Mouse (Mus musculus) erythroblast, embryonic 14.5 days (primary cell): ENCODE measurements around the gene Peg3.

Experiments
- GATA1 ChIP-seq: IDR thresholded peaks from 2 replicates; pipeline ENCODE4 v1.6.1; 2012; ENCODE audit warnings: low read length, inconsistent platforms, mixed read lengths
- TAL1 ChIP-seq: IDR thresholded peaks from 3 replicates; pipeline ENCODE4 v1.6.1; 2012; ENCODE audit warnings: low read length, inconsistent platforms, mixed read lengths

DNA sequence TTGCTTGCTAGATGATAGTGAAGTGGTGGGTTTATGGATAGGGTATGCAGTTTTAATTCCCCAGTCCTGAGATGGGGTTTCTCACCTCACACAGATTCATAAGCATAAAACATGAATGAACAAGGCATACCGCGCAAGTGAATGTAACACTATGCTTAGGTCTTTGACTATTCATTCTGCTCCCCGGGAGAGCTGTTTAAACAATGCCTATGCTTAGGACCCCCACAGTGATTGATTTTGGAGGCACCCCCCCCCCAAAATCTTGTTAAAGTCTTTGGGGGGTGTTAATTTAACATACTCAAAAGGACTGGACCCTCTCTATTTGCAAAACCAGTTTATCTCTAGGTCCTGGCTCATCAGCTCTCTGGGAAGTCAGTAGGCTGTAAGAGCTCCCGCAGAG is 1.7 kb upstream of the Peg3 start:
- TF ChIP-seq GATA1, result no peak
- no peak for TF ChIP-seq TAL1
